In genomic region chr13:15463492-15464080, GRCm38 (mm10) we compare ENCODE assay signal across 8 mouse cellular contexts. TPM values are rescaled to one million over a fixed set of nuclear protein-coding genes. Genes with fewer than 3 reads are reported as not detected.
DNase-seq lines count a peak whose midpoint lies in the region; ATAC-seq lines count a peak whose summit lies in the region.

No protein-coding gene starts in this region.

- 0% methylated on average over 52 of the region's 70 CpGs for WGBS in intestine, embryonic 15.5 days

- no peaks in the 10 kb centered on the region for H3K36me3 ChIP-seq in intestine, embryonic 15.5 days

- intact Hi-C loops in gastrocnemius, postnatal 36 days (cut with DNase I): no loop called here

- peak overlapping the region; percentile 77 for H3K4me3 ChIP-seq in intestine, embryonic 15.5 days (replicated peaks)

- H3K27me3 ChIP-seq in intestine, embryonic 15.5 days (replicated peaks): 0 out of 2 replicates have a peak, but pooled peaks cover 12% of the 10 kb centered on the region

- peak overlapping the region; percentile 96 for H3K27ac ChIP-seq in intestine, embryonic 15.5 days

- peak; percentile 30 for DNase-seq in kidney, adult 18-20 months
- no peak for DNase-seq in kidney, adult 11 months
- peak; percentile 37 to 51 for DNase-seq in gastrocnemius, postnatal 36 days
- DNase-seq in lung, adult 18-20 months: peak; percentile 18 to 32
- peak; percentile 34 for DNase-seq in ovary, postnatal 14 days (ENCODE audit: low spot score)

- H3K4me2 ChIP-seq in intestine, embryonic 15.5 days (replicated peaks): peak overlapping the region; percentile 88

- H3K9me3 ChIP-seq in intestine, embryonic 15.5 days: no peaks in the 10 kb centered on the region

- peaks cover 8% of the 10 kb centered on the region; the same call in 1 of the 2 replicates for H3K4me1 ChIP-seq in intestine, embryonic 15.5 days (replicated peaks)

- peak overlapping the region; percentile 77 for H3K9ac ChIP-seq in intestine, embryonic 15.5 days

- ATAC-seq in common myeloid progenitor, adult 5-6 weeks (replicated peaks; ENCODE audit: low read depth, poor library complexity, severe bottlenecking): 0 out of 2 replicates have a peak, but pooled peaks have one; percentile 7
- ATAC-seq in intestine, embryonic 15.5 days: peak; percentile 89
- no peak for ATAC-seq in monocyte, adult 5-6 weeks (replicated peaks; ENCODE audit: insufficient number of reproducible peaks, low FRiP score, low TSS enrichment, poor library complexity, severe bottlenecking)

RNA-seq across cellular contexts. Expression of gene Gli3, which starts 0.6 kb away (rescaled TPM):
- total RNA-seq in common myeloid progenitor, adult 5-6 weeks (2017): 0.18 TPM in 1 of 2 replicates, not detected in the other
- 1 to 10 TPM; 1.1 to 1.3 TPM for total RNA-seq in gastrocnemius, postnatal 36 days (2021)
- 13.4 and 14.0 TPM in 2 replicates for polyA plus RNA-seq in intestine, embryonic 15.5 days (2015; fragmentation: Nextera tagmentation; extraction: Ambion mirVana)
- total RNA-seq in monocyte, adult 5-6 weeks (2017): not detected in 3 replicates
